Mouse (Mus musculus) cerebellum, adult 8-10 months (tissue): ENCODE results near the gene Gm867.
A peak's percentile ranks its signal among the peaks of the same experiment; 100 is the strongest.

Experiments used
- DNase-seq: peaks from one replicate; pipeline ENCODE4 v3.0.0; 2022

Gm867 gene

GRCm38 (mm10) chr10:75935680-75936541, 4.6 kb downstream of the Gm867 start, which contains the start of gene Mmp11:
Gene Mmp11 (minus strand): TSS chr10:75936496.
- DNase-seq, result peak; percentile 84

GRCm38 (mm10) chr10:75934991-75935390, 5.5 kb downstream of the Gm867 start:
- DNase-seq, result no peak

- no peak for DNase-seq
Observed at GRCm38 (mm10) chr10:75932891-75933290, 7.6 kb downstream of the Gm867 start, which contains the start of gene Chchd10. Gene Chchd10 (plus strand): TSS chr10:75933130.

- DNase-seq, result no peak
Observed at GRCm38 (mm10) chr10:75932081-75932678, 8.3 kb downstream of the Gm867 start.

GRCm38 (mm10) chr10:75931311-75931710, 9.2 kb downstream of the Gm867 start:
- no peak for DNase-seq

GRCm38 (mm10) chr10:75930304-75930703, 10.2 kb downstream of the Gm867 start:
- DNase-seq, result no peak

GRCm38 (mm10) chr10:75926396-75926795, 14.1 kb downstream of the Gm867 start:
- DNase-seq, result no peak

- DNase-seq, result no peak
Observed at GRCm38 (mm10) chr10:75924324-75924723, 16.1 kb downstream of the Gm867 start.

GRCm38 (mm10) chr10:75921726-75922560, 18.5 kb downstream of the Gm867 start:
- DNase-seq, result no peak

- peak; percentile 95 for DNase-seq
Observed at GRCm38 (mm10) chr10:75921026-75921725, 19.3 kb downstream of the Gm867 start, which contains the start of gene Smarcb1. Gene Smarcb1 (minus strand): TSS chr10:75921617.

GRCm38 (mm10) chr10:75919026-75919425, 21.4 kb downstream of the Gm867 start:
- DNase-seq, result no peak

- no peak for DNase-seq
Observed at GRCm38 (mm10) chr10:75916840-75917239, 23.6 kb downstream of the Gm867 start.

GRCm38 (mm10) chr10:75915557-75915956, 24.9 kb downstream of the Gm867 start:
- DNase-seq, result no peak

GRCm38 (mm10) chr10:75913013-75913589, 27.4 kb downstream of the Gm867 start:
- DNase-seq, result no peak

- DNase-seq, result no peak
Observed at GRCm38 (mm10) chr10:75910698-75911097, 29.8 kb downstream of the Gm867 start.

- DNase-seq, result no peak
Observed at GRCm38 (mm10) chr10:75906882-75907281, 33.6 kb downstream of the Gm867 start.

GRCm38 (mm10) chr10:75904391-75904790, 36.1 kb downstream of the Gm867 start:
- no peak for DNase-seq

GRCm38 (mm10) chr10:75898846-75899245, 41.6 kb downstream of the Gm867 start:
- no peak for DNase-seq

- no peak for DNase-seq
Observed at GRCm38 (mm10) chr10:75898039-75898564, 42.4 kb downstream of the Gm867 start.

- DNase-seq, result peak; percentile 78
Observed at GRCm38 (mm10) chr10:75897373-75897772, 43.1 kb downstream of the Gm867 start.

- no peak for DNase-seq
Observed at GRCm38 (mm10) chr10:75896208-75896607, 44.3 kb downstream of the Gm867 start.

GRCm38 (mm10) chr10:75895730-75896129, 44.7 kb downstream of the Gm867 start:
- no peak for DNase-seq
